Mouse (Mus musculus) embryonic facial prominence, embryonic 11.5 days (tissue): ENCODE results near the gene Nrxn1. TPM values are rescaled to one million over a fixed set of nuclear protein-coding genes. Genes with fewer than 3 reads are reported as not detected.
A peak's percentile ranks its signal among the peaks of the same experiment; 100 is the strongest.

ENCODE experiments used
- ATAC-seq: fragments of 200-750 bp; cut with Nextera tagmentation; replicated peaks from 2 replicates; pipeline ENCODE4 v1.8.0; 2017; ENCODE audit warnings: low read depth; ENCODE audit not compliant: insufficient number of reproducible peaks, low FRiP score, low TSS enrichment
- DNase-seq: peaks from one replicate; pipeline ENCODE4 v3.0.0-alpha.2; 2015; ENCODE audit warnings: low spot score
- H3K27ac ChIP-seq: fragments of 300-500 bp; sonication (generic); replicated peaks from 2 replicates; pipeline ENCODE4 v1.5.1; 2014; ENCODE audit warnings: mild to moderate bottlenecking, low read depth, low read length, control low read depth
- H3K27me3 ChIP-seq: fragments of 300-500 bp; sonication (generic); 2 replicates; pipeline ENCODE4 v1.6.1; 2014; ENCODE audit warnings: mild to moderate bottlenecking, low read length, moderate library complexity, mixed read lengths; ENCODE audit not compliant: control insufficient read depth, insufficient read depth
- H3K36me3 ChIP-seq: fragments of 300-500 bp; sonication (generic); replicated peaks from 2 replicates; pipeline ENCODE4 v1.6.1; 2014; ENCODE audit warnings: low read depth, mild to moderate bottlenecking, low read length, moderate library complexity, mixed read lengths; ENCODE audit not compliant: control insufficient read depth, insufficient read depth
- H3K4me1 ChIP-seq: fragments of 300-500 bp; sonication (generic); 2 replicates; pipeline ENCODE4 v1.6.1; 2014; ENCODE audit warnings: low read length, mixed read lengths; ENCODE audit not compliant: control insufficient read depth, insufficient read depth
- H3K4me2 ChIP-seq: fragments of 300-500 bp; sonication (generic); 2 replicates; pipeline ENCODE4 v1.6.1; 2014; ENCODE audit warnings: low read depth, mild to moderate bottlenecking, control low read depth, low read length, moderate library complexity
- H3K4me3 ChIP-seq: fragments of 300-500 bp; sonication (generic); 2 replicates; pipeline ENCODE4 v1.5.1; 2014; ENCODE audit warnings: low read depth, low read length, control low read depth
- H3K9ac ChIP-seq: fragments of 300-500 bp; sonication (generic); replicated peaks from 2 replicates; pipeline ENCODE4 v1.6.1; 2014; ENCODE audit warnings: mild to moderate bottlenecking, control low read depth, low read length
- H3K9me3 ChIP-seq: fragments of 300-500 bp; sonication (generic); replicated peaks from 2 replicates; pipeline ENCODE4 v1.6.1; 2016; ENCODE audit warnings: mild to moderate bottlenecking, low read length, inconsistent platforms, mixed read lengths; ENCODE audit not compliant: control insufficient read depth
- WGBS: fragments of 180-500 bp; shearing (Covaris S2); extraction: QIAGEN DNeasy Blood & Tissue Kit; methylation state at CpG from one replicate; pipeline ENCODE4 v1.1.7; 2014; 5-methylcytosine and 5-hydroxymethylcytosine counted together
- polyA plus RNA-seq: library from polyadenylated mRNA; unstranded; fragments of >200 nt; fragmentation: Nextera tagmentation; extraction: Ambion mirVana; gene quantifications from 2 replicates; pipeline ENCODE4 v1.2.1, GENCODE M21; 2014

The Nrxn1 gene
- polyA plus RNA-seq, 1 experiment from 2014 or later = 4.6 TPM

DNA sequence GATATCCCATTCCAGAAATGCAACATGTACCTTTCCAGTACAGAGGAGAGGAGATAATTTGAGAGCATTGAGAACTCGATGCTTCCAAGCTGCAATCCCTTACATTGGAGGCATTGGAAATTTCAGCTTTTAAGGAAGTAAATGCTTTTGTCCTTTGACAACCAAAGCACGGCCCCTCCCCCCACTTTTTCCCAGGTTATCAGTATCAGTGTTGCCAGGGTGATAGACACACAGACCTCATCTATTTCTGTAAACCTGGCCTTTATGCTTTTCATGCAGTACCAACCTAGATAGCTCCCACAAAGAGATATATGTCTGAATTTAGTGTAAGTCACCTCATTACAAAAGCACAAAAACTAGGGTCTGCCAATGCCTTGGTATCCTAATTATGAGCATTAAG lies 235.6 kb downstream of the Nrxn1 start:
- no peak overlapping the region for H3K4me2 ChIP-seq
- ATAC-seq = no peak
- no peaks in the 10 kb centered on the region for H3K4me1 ChIP-seq
- H3K4me3 ChIP-seq = no peak overlapping the region
- H3K27me3 ChIP-seq = no peaks in the 10 kb centered on the region
- DNase-seq = no peak
- no peak overlapping the region for H3K27ac ChIP-seq
- no peaks in the 10 kb centered on the region for H3K9me3 ChIP-seq
- no peak overlapping the region for H3K9ac ChIP-seq
- H3K36me3 ChIP-seq = no peaks in the 10 kb centered on the region
- 32% methylated on average over 2 of the region's 2 CpGs for WGBS

DNA sequence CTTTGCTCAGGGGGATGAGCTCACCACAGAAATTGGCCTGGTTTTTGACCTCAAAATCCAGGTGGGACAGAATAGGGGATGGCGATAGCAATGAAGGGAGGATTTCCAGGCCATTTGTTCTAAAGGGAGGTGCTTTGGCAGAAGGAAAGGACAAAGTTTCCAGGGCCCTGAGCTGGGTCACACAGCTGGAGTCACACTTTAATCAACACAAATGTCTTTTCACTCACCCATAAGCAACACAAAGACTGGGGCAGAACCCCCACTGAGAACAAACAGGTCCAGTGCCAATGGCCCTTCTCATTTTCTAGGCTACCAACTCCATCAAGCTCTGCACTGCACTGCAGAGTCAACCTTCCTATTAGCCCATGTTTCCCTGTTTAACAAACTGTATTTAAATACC lies 249.0 kb downstream of the Nrxn1 start:
- Histone ChIP-seq H3K4me1 (no peaks in the 10 kb centered on the region), H3K4me2 (no peak overlapping the region), H3K27me3 (no peaks in the 10 kb centered on the region), H3K27ac (no peak overlapping the region), H3K36me3 (no peaks in the 10 kb centered on the region), H3K4me3 (no peak overlapping the region), H3K9ac (no peak overlapping the region), H3K9me3 (no peaks in the 10 kb centered on the region)
- no peak for DNase-seq
- no peak for ATAC-seq
- 11% methylated on average over 1 of the region's 1 CpGs for WGBS

DNA sequence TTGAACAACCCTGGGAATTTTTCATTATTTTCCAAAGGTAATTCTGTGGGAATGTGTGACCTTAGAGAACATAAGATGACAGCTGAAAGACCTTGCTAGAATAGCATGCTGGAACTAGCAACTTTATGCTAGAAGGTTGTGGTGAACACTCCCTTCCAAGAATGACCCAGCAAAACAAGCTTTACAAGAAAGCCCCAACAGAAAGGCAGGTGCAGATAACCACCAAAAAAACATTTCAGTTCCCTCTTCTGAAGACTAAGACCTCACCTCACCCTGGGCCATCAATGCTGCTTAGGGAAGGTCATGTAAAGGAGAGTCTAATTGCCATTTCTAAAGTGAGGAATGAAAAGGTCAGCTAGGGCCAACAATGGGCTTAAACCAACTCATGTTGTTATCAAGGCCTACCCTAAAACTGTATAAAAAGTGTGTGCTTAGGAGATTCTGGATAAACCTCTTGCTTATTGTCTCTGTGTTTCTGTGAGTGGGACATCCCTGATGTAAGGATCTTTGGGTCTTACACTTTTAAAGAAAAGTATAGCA lies 249.7 kb downstream of the Nrxn1 start:
- DNase-seq = no peak
- Histone ChIP-seq H3K4me3 (no peak overlapping the region), H3K4me1 (no peaks in the 10 kb centered on the region), H3K9me3 (no peaks in the 10 kb centered on the region), H3K36me3 (no peaks in the 10 kb centered on the region), H3K27me3 (no peaks in the 10 kb centered on the region), H3K4me2 (no peak overlapping the region), H3K27ac (no peak overlapping the region), H3K9ac (no peak overlapping the region)
- ATAC-seq = no peak

DNA sequence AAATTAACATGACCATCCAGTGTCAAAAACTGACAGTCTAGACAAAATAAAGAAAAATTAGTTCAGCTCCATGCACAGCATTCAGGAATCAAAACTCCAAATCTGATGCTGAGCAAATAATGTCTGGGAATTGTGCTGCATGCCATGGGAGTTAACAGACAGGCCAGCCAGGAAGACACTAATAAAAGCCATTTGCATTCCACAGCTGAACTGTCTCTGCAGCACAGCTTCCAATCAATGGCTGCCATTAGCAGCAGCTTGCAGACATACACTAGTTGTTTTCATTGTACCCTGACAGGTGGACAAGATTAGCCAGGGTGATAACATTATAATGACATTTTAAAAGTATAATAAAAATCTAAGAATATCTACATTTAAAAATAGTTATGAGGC lies 255.9 kb downstream of the Nrxn1 start:
- ATAC-seq = 0 out of 2 replicates have a peak, but pooled peaks have one; percentile 39
- no peak for DNase-seq

DNA sequence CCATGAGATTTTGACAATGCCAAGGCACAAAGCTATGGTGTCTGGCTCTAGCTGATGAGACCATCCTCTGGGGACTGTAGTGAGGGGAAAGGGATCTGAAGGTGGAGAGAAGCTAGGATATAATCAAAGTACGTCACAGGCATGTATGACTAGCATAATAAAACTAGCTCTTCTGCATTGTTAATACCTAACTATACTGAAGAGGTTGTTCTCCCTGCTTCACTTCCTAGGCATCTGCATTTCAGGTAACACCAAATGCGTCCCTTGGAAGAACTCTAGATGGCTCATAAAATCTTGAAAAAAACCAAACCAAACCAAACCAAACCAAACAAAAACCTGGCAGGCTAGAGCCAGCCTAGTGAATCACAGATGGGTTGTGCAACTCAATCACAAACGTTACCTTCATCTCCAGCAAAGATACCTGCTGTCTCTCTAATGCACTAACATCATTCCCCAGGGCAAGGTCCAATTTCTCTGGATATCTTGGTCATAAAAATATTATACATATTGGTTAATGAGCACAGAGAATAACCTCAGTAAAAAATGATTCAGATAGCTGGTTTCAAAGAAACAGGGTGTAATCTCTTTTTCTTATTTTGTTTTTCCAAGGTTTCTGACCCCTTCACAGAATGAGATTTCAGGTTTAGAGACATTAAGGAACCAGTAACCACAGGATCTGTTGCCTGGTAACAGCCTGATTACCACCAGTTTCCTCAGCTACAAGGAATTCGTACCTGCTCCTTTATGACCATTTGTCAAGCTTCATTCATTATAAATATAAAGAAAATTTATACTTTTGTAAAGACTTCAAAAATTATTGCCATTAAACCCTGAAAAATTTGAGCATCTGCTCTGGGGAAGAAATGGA lies 256.5 kb downstream of the Nrxn1 start:
- H3K4me2 ChIP-seq = no peak overlapping the region
- no peak overlapping the region for H3K4me3 ChIP-seq
- no peaks in the 10 kb centered on the region for H3K36me3 ChIP-seq
- H3K9ac ChIP-seq = no peak overlapping the region
- no peaks in the 10 kb centered on the region for H3K27me3 ChIP-seq
- H3K27ac ChIP-seq = no peak overlapping the region
- no peak for ATAC-seq
- H3K9me3 ChIP-seq = no peaks in the 10 kb centered on the region
- DNase-seq = no peak
- H3K4me1 ChIP-seq = no peaks in the 10 kb centered on the region
- 66% methylated on average over 4 of the region's 4 CpGs for WGBS

More for the DNA sequence above, 255.9 kb downstream of the Nrxn1 start:
- no peaks in the 10 kb centered on the region for H3K27me3 ChIP-seq
- no peaks in the 10 kb centered on the region for H3K4me1 ChIP-seq
- no peak overlapping the region for H3K4me2 ChIP-seq
- H3K36me3 ChIP-seq = no peaks in the 10 kb centered on the region
- H3K9ac ChIP-seq = no peak overlapping the region
- no peaks in the 10 kb centered on the region for H3K9me3 ChIP-seq
- H3K4me3 ChIP-seq = no peak overlapping the region
- H3K27ac ChIP-seq = no peak overlapping the region

DNA sequence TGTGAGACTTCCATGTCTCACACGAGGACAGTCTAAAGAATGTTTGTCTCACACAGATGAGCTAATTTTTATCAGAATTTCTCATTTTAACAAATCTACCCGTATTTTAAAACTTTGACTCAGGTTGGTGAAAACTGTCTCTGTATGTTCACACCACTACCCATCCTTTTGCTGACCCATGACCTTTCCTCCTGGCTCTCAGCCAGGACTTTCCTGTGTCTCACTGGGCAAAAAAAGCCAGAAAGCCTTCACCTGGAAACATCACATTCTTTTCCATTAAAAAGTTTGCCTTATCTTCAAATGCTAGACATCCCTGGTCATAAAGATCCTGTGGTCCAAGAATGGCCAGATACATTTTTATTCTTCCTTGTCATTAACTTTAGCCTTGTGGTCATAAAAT lies 274.5 kb downstream of the Nrxn1 start:
- H3K36me3 ChIP-seq = no peaks in the 10 kb centered on the region
- H3K27ac ChIP-seq = no peak overlapping the region
- H3K4me1 ChIP-seq = no peaks in the 10 kb centered on the region
- ATAC-seq (no peak), DNase-seq (no peak)
- H3K9me3 ChIP-seq = no peaks in the 10 kb centered on the region
- no peak overlapping the region for H3K4me3 ChIP-seq
- H3K4me2 ChIP-seq = no peak overlapping the region
- no peak overlapping the region for H3K9ac ChIP-seq
- H3K27me3 ChIP-seq = no peaks in the 10 kb centered on the region
- 82% methylated on average over 2 of the region's 2 CpGs for WGBS

DNA sequence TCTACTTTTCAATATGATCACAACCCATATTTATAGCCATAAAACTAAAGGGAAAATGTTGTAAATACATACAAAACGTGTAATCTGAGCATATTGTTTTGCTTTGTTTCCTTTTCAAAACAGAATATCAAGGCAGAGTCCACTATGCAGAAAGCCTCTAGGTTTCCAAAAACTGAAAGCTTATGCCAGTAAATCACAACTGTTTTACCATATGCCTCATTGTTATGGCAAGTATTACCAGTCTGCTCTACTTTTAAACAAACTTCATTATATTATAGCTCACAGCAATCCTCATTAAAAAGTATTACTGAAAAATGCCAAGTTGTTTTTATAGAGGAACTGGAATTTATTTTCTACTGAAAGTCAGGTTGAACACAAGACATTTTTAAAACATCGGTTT lies 275.0 kb downstream of the Nrxn1 start:
- Histone ChIP-seq H3K9me3 (no peaks in the 10 kb centered on the region), H3K27ac (no peak overlapping the region), H3K4me1 (no peaks in the 10 kb centered on the region), H3K4me2 (no peak overlapping the region), H3K4me3 (no peak overlapping the region), H3K36me3 (no peaks in the 10 kb centered on the region), H3K9ac (no peak overlapping the region), H3K27me3 (no peaks in the 10 kb centered on the region)
- ATAC-seq (no peak), DNase-seq (no peak)
- WGBS = 88% methylated on average over 2 of the region's 2 CpGs

DNA sequence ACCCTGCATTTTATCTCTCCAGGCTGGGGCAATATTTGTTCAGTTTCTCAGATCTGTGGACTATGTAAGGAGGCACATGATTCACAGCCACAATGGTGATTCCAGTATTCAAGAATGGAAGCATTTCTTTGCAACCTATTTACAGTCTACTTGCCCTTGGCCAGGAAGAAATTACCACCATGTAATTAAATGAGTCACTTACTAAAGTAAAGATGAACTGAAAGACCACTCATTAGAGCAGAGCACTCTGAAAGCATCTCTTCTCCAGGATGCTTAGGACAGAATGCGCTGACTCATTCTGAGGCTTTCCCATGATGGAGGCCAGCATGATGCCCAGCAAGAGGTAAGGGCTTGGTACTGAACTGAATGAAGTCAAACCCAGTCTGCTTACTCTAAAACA lies 277.6 kb downstream of the Nrxn1 start:
- WGBS = 86% methylated on average over 1 of the region's 1 CpGs
- Histone ChIP-seq H3K4me2 (no peak overlapping the region), H3K4me3 (no peak overlapping the region), H3K9me3 (no peaks in the 10 kb centered on the region), H3K27ac (no peak overlapping the region), H3K36me3 (no peaks in the 10 kb centered on the region), H3K9ac (no peak overlapping the region), H3K4me1 (no peaks in the 10 kb centered on the region), H3K27me3 (no peaks in the 10 kb centered on the region)
- no peak for ATAC-seq
- DNase-seq = no peak
